Mouse (Mus musculus) bone marrow, adult 2 months (tissue): ENCODE data around the gene Zfp62. TPM values are rescaled to one million over a fixed set of nuclear protein-coding genes. Genes with fewer than 3 reads are reported as not detected.
A peak's percentile ranks its signal among the peaks of the same experiment; 100 is the strongest.
"Not testable (repeated sequence)": the region's sequence is repeated elsewhere in the genome, so short reads cannot be mapped to it uniquely, and the experiment has no call there.

Source experiments
- H3K27ac ChIP-seq: fragments of 200-500 bp; 2 replicates; pipeline ENCODE4 v1.5.1; 2012; ENCODE audit warnings: low read depth, mild to moderate bottlenecking, control low read depth, inconsistent platforms, low read length; ENCODE audit not compliant: control insufficient read depth, poor library complexity, insufficient read depth
- H3K4me1 ChIP-seq: fragments of 200-500 bp; 2 replicates; pipeline ENCODE4 v1.6.1; 2011; ENCODE audit warnings: low read length; ENCODE audit not compliant: control insufficient read depth, insufficient read depth
- H3K4me3 ChIP-seq: fragments of 200-500 bp; replicated peaks from 2 replicates; pipeline ENCODE3; 2011; ENCODE audit warnings: mild to moderate bottlenecking, low read depth, low read length, control low read depth; ENCODE audit not compliant: control insufficient read depth
- CTCF ChIP-seq: fragments of 200-500 bp; IDR thresholded peaks from 2 replicates; pipeline ENCODE4 v1.5.1; 2011; ENCODE audit warnings: low read length, control low read depth; ENCODE audit not compliant: control insufficient read depth, insufficient read depth
- POLR2A ChIP-seq: fragments of 200-500 bp; IDR thresholded peaks from 2 replicates; pipeline ENCODE4 v1.6.1; 2011; ENCODE audit warnings: low read depth, mild to moderate bottlenecking, control low read depth, low read length, borderline replicate concordance; ENCODE audit not compliant: control insufficient read depth
- WGBS: fragments of 180-500 bp; shearing (Covaris S2); methylation state at CpG from one replicate; pipeline ENCODE4 v1.1.7; 2018; 5-methylcytosine and 5-hydroxymethylcytosine counted together
- polyA plus RNA-seq: library from polyadenylated mRNA; stranded (reverse); fragments of >200 nt; gene quantifications from 2 replicates; pipeline ENCODE4 v1.2.4, GENCODE M21; 2011; ENCODE audit warnings: low replicate concordance; ENCODE audit not compliant: missing spikeins, insufficient read depth, insufficient read length

The Zfp62 gene
- polyA plus RNA-seq, 1 experiment: 10.4 TPM

- 60% methylated on average over 1 of the region's 1 CpGs for WGBS
- TF ChIP-seq CTCF: no peak
- TF ChIP-seq POLR2A: no peak
- Histone ChIP-seq H3K27ac (no peak overlapping the region), H3K4me1 (no peaks in the 10 kb centered on the region; the same call in 1 of the 2 replicates), H3K4me3 (no peak overlapping the region)
Measured at GRCm38 (mm10) chr11:49183172-49183571, 19.9 kb upstream of the Zfp62 start.

- 72% methylated on average over 6 of the region's 6 CpGs for WGBS
- no peak overlapping the region for H3K27ac ChIP-seq
- TF ChIP-seq POLR2A (no peak), CTCF (no peak)
- no peaks in the 10 kb centered on the region for H3K4me1 ChIP-seq
- H3K4me3 ChIP-seq: no peak overlapping the region
Measured at GRCm38 (mm10) chr11:49186452-49186851, 16.6 kb upstream of the Zfp62 start.

GRCm38 (mm10) chr11:49186955-49187488 is 16.1 kb upstream of the Zfp62 start, which contains the start of gene Btnl9:
Gene Btnl9, minus strand, starts transcription at chr11:49187159.
- no peak within 1 kb of the TSS for H3K27ac ChIP-seq
- TF ChIP-seq POLR2A (no peak), CTCF (no peak)
- H3K4me1 ChIP-seq: no peaks in the 10 kb centered on the region
- no peak within 1 kb of the TSS for H3K4me3 ChIP-seq
- 56% methylated on average over 8 of the region's 8 CpGs for WGBS

GRCm38 (mm10) chr11:49187701-49188100 is 15.4 kb upstream of the Zfp62 start:
- TF ChIP-seq POLR2A: no peak
- TF ChIP-seq CTCF: no peak
- Histone ChIP-seq H3K4me1 (no peaks in the 10 kb centered on the region), H3K27ac (no peak overlapping the region), H3K4me3 (no peak overlapping the region)
- 86% methylated on average over 10 of the region's 10 CpGs for WGBS

GRCm38 (mm10) chr11:49189737-49190136 is 13.4 kb upstream of the Zfp62 start:
- H3K4me1 ChIP-seq: no peaks in the 10 kb centered on the region
- no peak overlapping the region for H3K4me3 ChIP-seq
- peak; percentile 49 for TF ChIP-seq CTCF
- no peak for TF ChIP-seq POLR2A
- WGBS: 2% methylated on average over 7 of the region's 7 CpGs
- H3K27ac ChIP-seq: no peak overlapping the region

GRCm38 (mm10) chr11:49191083-49191482 is 12.0 kb upstream of the Zfp62 start:
- TF ChIP-seq CTCF (no peak), POLR2A (no peak)
- 62% methylated on average over 2 of the region's 2 CpGs for WGBS
- no peak overlapping the region for H3K4me3 ChIP-seq
- no peak overlapping the region for H3K27ac ChIP-seq
- H3K4me1 ChIP-seq: no peaks in the 10 kb centered on the region; the same call in 1 of the 2 replicates

GRCm38 (mm10) chr11:49194771-49195170 is 8.3 kb upstream of the Zfp62 start:
- H3K4me3 ChIP-seq, H3K27ac ChIP-seq, H3K4me1 ChIP-seq: not testable (repeated sequence)
- WGBS: 85% methylated on average over 9 of the region's 9 CpGs

- H3K27ac ChIP-seq: no peak overlapping the region
Measured at GRCm38 (mm10) chr11:49195819-49196322, 7.2 kb upstream of the Zfp62 start.

GRCm38 (mm10) chr11:49200666-49201065 is 2.4 kb upstream of the Zfp62 start:
- TF ChIP-seq CTCF (no peak), POLR2A (no peak)
- H3K4me3 ChIP-seq: no peak overlapping the region
- no peak overlapping the region for H3K27ac ChIP-seq
- H3K4me1 ChIP-seq: no peaks in the 10 kb centered on the region; the same call in 1 of the 2 replicates

More at GRCm38 (mm10) chr11:49195819-49196322, 7.2 kb upstream of the Zfp62 start:
- Histone ChIP-seq H3K4me1 (no peaks in the 10 kb centered on the region; the same call in 1 of the 2 replicates), H3K4me3 (no peak overlapping the region)
- 32% methylated on average over 7 of the region's 7 CpGs for WGBS
- no peak for TF ChIP-seq POLR2A
- no peak for TF ChIP-seq CTCF
